Mouse (Mus musculus): ENCODE measurements around the gene Naaladl2.

DNA sequence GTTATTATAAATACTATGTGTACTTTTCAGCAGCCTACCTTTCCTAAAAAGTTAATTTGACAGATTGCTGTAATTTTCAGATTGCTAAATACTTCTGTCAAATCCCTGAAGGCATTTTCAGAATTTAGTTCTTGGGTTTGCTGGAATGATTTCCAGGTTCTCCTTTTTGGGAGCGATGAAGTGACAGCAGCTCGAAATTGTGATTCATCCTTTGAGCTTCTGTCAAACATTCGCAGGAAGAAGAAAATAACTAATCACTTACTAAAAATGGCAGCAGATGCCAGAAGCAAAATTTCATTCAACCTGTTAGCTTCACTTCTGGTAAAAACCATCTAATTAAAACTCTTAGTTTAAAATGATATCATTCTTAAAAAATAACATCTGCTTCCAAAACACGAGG lies 680.1 kb downstream of the Naaladl2 start:
- TF ChIP-seq MAFK (IDR thresholded peaks at IDR 0.05; ENCODE audit: insufficient replicate concordance, low read length) (no peak), MXI1 (IDR thresholded peaks at IDR 0.05; ENCODE audit: low read depth, low read length) (no peak), CHD2 (IDR thresholded peaks at IDR 0.05; ENCODE audit: low read length) (no peak), CTCF (conservative IDR thresholded peaks at IDR 0.05 in 1 of 2, IDR thresholded peaks at IDR 0.05 in 1 of 2; ENCODE audit: low read depth in 2 of 2, low read length in 2 of 2) (no peak)

All from CH12.LX (cell line).